Mouse (Mus musculus) kidney, adult 2 months (tissue): ENCODE measurements around the gene Bloc1s1.

Experiments
- CTCF ChIP-seq: fragments of 200-500 bp; conservative IDR thresholded peaks from 2 replicates; pipeline ENCODE4 v1.5.1; 2011; ENCODE audit warnings: low read depth, mild to moderate bottlenecking, control low read depth, low read length, moderate library complexity, mixed read lengths; ENCODE audit not compliant: insufficient read depth, insufficient read length
- POLR2A ChIP-seq: fragments of 200-500 bp; IDR thresholded peaks from one replicate; pipeline ENCODE4 v1.6.1; 2011; ENCODE audit warnings: low read depth, low read length, control low read depth

GRCm38 (mm10) chr10:128931441-128931840, 7.6 kb upstream of the Bloc1s1 start:
- TF ChIP-seq CTCF: no peak
- TF ChIP-seq POLR2A: no peak
